Mouse (Mus musculus): ENCODE data around the gene Zfp451.

GRCm38 (mm10) chr1:33788493-33788892, 25.9 kb downstream of the Zfp451 start:
- TF ChIP-seq POLR2A (IDR thresholded peaks at IDR 0.05; ENCODE audit: low read depth, low read length), result no peak
- no peak for TF ChIP-seq CTCF (IDR thresholded peaks at IDR 0.05; ENCODE audit: extremely low read depth, insufficient read depth, insufficient read length, insufficient replicate concordance)
